Mouse (Mus musculus): Measurements from ENCODE around the gene Zfp972. TPM values are rescaled to one million over a fixed set of nuclear protein-coding genes. Genes with fewer than 3 reads are reported as not detected.
A peak's percentile ranks its signal among the peaks of the same experiment; 100 is the strongest.
"Not testable (repeated sequence)": the region's sequence is repeated elsewhere in the genome, so short reads cannot be mapped to it uniquely, and the experiment has no call there.

The Zfp972 gene
- 0.82 TPM in 1 of 2 replicates, not detected in the other for polyA plus RNA-seq (2016; fragmentation: Nextera tagmentation; extraction: Ambion mirVana)

GRCm38 (mm10) chr2:177925563-177926103 lies at the start of gene Zfp972:
Gene Zfp972 (minus strand): TSS chr2:177925613.
- H3K4me1 ChIP-seq; H3K4me3 ChIP-seq; H3K9me3 ChIP-seq; H3K4me2 ChIP-seq (replicated peaks); H3K27me3 ChIP-seq; H3K9ac ChIP-seq (replicated peaks); H3K36me3 ChIP-seq; ATAC-seq (ENCODE audit: low FRiP score, low read depth); H3K27ac ChIP-seq (replicated peaks): not testable (repeated sequence)
- WGBS, result 62% methylated on average over 3 of the region's 5 CpGs

- H3K9ac ChIP-seq (replicated peaks); H3K27ac ChIP-seq (replicated peaks); H3K4me1 ChIP-seq; H3K27me3 ChIP-seq; H3K9me3 ChIP-seq; H3K4me3 ChIP-seq; H3K4me2 ChIP-seq (replicated peaks); H3K36me3 ChIP-seq; ATAC-seq (ENCODE audit: low FRiP score, low read depth): not testable (repeated sequence)
- 85% methylated on average over 7 of the region's 7 CpGs for WGBS
Observed at GRCm38 (mm10) chr2:177974814-177975213, 49.4 kb upstream of the Zfp972 start.

- not testable (repeated sequence) for ATAC-seq (ENCODE audit: low FRiP score, low read depth); H3K27ac ChIP-seq (replicated peaks); H3K27me3 ChIP-seq; H3K9me3 ChIP-seq; H3K36me3 ChIP-seq; H3K4me1 ChIP-seq
- Histone ChIP-seq H3K4me3 (peak within 1 kb of the TSS; percentile 49), H3K9ac (replicated peaks) (peak within 1 kb of the TSS; percentile 49), H3K4me2 (replicated peaks) (peak within 1 kb of the TSS; percentile 48)
- WGBS, result 0% methylated on average over 5 of the region's 7 CpGs
Observed at GRCm38 (mm10) chr2:177957145-177957544, 31.7 kb upstream of the Zfp972 start, which contains the start of gene Gm14326. Gene Gm14326 (minus strand): TSS chr2:177957297.

GRCm38 (mm10) chr2:177956734-177957133 lies 31.3 kb upstream of the Zfp972 start:
- not testable (repeated sequence) for H3K27me3 ChIP-seq; H3K27ac ChIP-seq (replicated peaks); H3K9me3 ChIP-seq; ATAC-seq (ENCODE audit: low FRiP score, low read depth); H3K4me1 ChIP-seq; H3K36me3 ChIP-seq
- Histone ChIP-seq H3K4me3 (peak overlapping the region; percentile 49), H3K9ac (replicated peaks) (peak overlapping the region; percentile 49), H3K4me2 (replicated peaks) (peak overlapping the region; percentile 48)
- 1% methylated on average over 17 of the region's 18 CpGs for WGBS

- not testable (repeated sequence) for H3K9ac ChIP-seq (replicated peaks)
- 100% methylated on average over 3 of the region's 12 CpGs for WGBS
Observed at GRCm38 (mm10) chr2:177903276-177903675, 22.1 kb downstream of the Zfp972 start.

GRCm38 (mm10) chr2:177898171-177898570 lies 27.2 kb downstream of the Zfp972 start:
- not testable (repeated sequence) for H3K27me3 ChIP-seq; H3K4me1 ChIP-seq; H3K4me2 ChIP-seq (replicated peaks); H3K9ac ChIP-seq (replicated peaks); ATAC-seq (ENCODE audit: low FRiP score, low read depth); H3K4me3 ChIP-seq; H3K36me3 ChIP-seq; H3K27ac ChIP-seq (replicated peaks); H3K9me3 ChIP-seq
- WGBS, result 89% methylated on average over 2 of the region's 3 CpGs

More at GRCm38 (mm10) chr2:177903276-177903675, 22.1 kb downstream of the Zfp972 start:
- H3K36me3 ChIP-seq; H3K4me3 ChIP-seq; H3K4me1 ChIP-seq; H3K27ac ChIP-seq (replicated peaks); H3K9me3 ChIP-seq; ATAC-seq (ENCODE audit: low FRiP score, low read depth); H3K4me2 ChIP-seq (replicated peaks); H3K27me3 ChIP-seq: not testable (repeated sequence)

- H3K9me3 ChIP-seq; H3K4me2 ChIP-seq (replicated peaks); ATAC-seq (ENCODE audit: low FRiP score, low read depth); H3K27me3 ChIP-seq; H3K27ac ChIP-seq (replicated peaks); H3K36me3 ChIP-seq; H3K9ac ChIP-seq (replicated peaks); H3K4me1 ChIP-seq: not testable (repeated sequence)
- WGBS, result 56% methylated on average over 10 of the region's 13 CpGs
- peak within 1 kb of the TSS; percentile 12; the same call in 1 of the 2 replicates for H3K4me3 ChIP-seq
Observed at GRCm38 (mm10) chr2:177897046-177897578, 28.3 kb downstream of the Zfp972 start, which contains the start of gene Gm14327. Gene Gm14327 (plus strand): TSS chr2:177897096.

- H3K36me3 ChIP-seq; H3K4me2 ChIP-seq (replicated peaks); H3K4me3 ChIP-seq; ATAC-seq (ENCODE audit: low FRiP score, low read depth); H3K9ac ChIP-seq (replicated peaks); H3K27ac ChIP-seq (replicated peaks); H3K27me3 ChIP-seq; H3K9me3 ChIP-seq; H3K4me1 ChIP-seq: not testable (repeated sequence)
- 89% methylated on average over 11 of the region's 14 CpGs for WGBS
Observed at GRCm38 (mm10) chr2:177887743-177888142, 37.7 kb downstream of the Zfp972 start.

- 90% methylated on average over 2 of the region's 2 CpGs for WGBS
- not testable (repeated sequence) for H3K9ac ChIP-seq (replicated peaks); H3K36me3 ChIP-seq; H3K27ac ChIP-seq (replicated peaks); ATAC-seq (ENCODE audit: low FRiP score, low read depth); H3K4me3 ChIP-seq; H3K9me3 ChIP-seq; H3K4me2 ChIP-seq (replicated peaks); H3K4me1 ChIP-seq; H3K27me3 ChIP-seq
Observed at GRCm38 (mm10) chr2:177862254-177862653, 63.2 kb downstream of the Zfp972 start.

Other genes with a start within 250 kb of the Zfp972 start
- 5.7 and 7.2 TPM in 2 replicates for gene Gm14322, start 166.3 kb downstream of the Zfp972 start, polyA plus RNA-seq (2016; fragmentation: Nextera tagmentation; extraction: Ambion mirVana)
- gene Gm14325, start 85.3 kb downstream of the Zfp972 start, polyA plus RNA-seq (2016; fragmentation: Nextera tagmentation; extraction: Ambion mirVana), result 38.9 and 39.1 TPM in 2 replicates
- gene Gm14327, start 28.5 kb downstream of the Zfp972 start, polyA plus RNA-seq (2016; fragmentation: Nextera tagmentation; extraction: Ambion mirVana), result 1.7 and 2.3 TPM in 2 replicates
- 14.4 and 15.8 TPM in 2 replicates for gene Gm14326, start 31.7 kb upstream of the Zfp972 start, polyA plus RNA-seq (2016; fragmentation: Nextera tagmentation; extraction: Ambion mirVana)
- 11.2 and 14.1 TPM in 2 replicates for gene Zfp971, start 97.7 kb upstream of the Zfp972 start, polyA plus RNA-seq (2016; fragmentation: Nextera tagmentation; extraction: Ambion mirVana)
- 13.7 and 13.8 TPM in 2 replicates for gene Zfp931, start 152.9 kb upstream of the Zfp972 start, polyA plus RNA-seq (2016; fragmentation: Nextera tagmentation; extraction: Ambion mirVana)
- gene Phactr3, start 193.4 kb upstream of the Zfp972 start, polyA plus RNA-seq (2016; fragmentation: Nextera tagmentation; extraction: Ambion mirVana), result 19.1 and 20.0 TPM in 2 replicates

All from midbrain, embryonic 12.5 days (tissue).